Mouse (Mus musculus): ENCODE results near the gene Kat5. TPM values are rescaled to one million over a fixed set of nuclear protein-coding genes. Genes with fewer than 3 reads are reported as not detected.

The Kat5 gene
- polyA plus RNA-seq, 1 experiment from 2014 or later = 49.5 TPM

DNA sequence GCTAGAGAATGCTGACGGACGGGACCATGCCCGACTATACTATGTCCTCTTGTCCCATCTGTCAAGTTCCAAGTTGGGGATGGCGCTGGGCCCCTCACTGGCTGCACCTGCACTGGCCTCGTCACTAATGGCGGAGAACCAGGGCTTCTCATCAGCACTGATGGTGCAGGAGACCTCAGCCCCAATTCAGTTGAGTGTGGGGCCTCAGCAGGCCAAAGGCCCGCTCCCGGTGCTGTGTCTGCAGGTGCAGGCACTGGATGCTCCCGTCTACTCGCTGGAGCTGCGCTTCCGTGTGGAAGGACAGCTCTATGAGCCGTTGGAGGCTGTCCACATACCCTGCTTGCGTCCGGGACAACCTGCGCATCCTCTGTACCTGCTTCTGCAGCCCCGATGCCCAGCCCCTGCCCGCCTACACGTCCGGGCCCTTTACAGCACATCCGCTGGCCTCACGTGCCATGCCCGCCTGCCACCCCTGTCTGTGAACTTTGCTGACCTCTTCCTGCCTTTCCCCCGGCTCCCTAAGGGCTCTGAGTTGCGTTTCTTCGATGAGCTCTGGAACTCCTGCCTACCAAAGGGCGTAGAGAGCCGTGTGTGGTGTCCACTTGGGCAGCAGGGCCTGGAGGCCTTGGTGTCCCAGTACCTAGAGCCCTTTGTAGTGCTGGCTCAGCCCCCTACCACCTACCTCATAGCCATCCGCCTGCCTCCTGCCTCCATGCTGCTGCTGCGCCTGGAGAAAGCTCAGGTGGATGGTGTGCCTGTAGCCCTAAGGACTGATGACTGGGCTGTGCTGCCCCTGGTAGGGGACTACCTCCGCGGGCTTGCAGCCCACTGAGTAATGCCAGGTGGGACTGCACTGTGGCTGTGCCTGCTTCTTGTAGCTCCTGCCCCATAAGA lies 39.4 kb downstream of the Kat5 start:
- Histone ChIP-seq H3K4me2 (ENCODE audit: low read length) (no peak overlapping the region), H3K4me3 (replicated peaks; ENCODE audit: low read depth, low read length) (no peak overlapping the region), H3K9ac (replicated peaks; ENCODE audit: low read length) (no peak overlapping the region), H3K9me3 (ENCODE audit: control insufficient read depth, low read length) (no peaks in the 10 kb centered on the region), H3K36me3 (ENCODE audit: control insufficient read depth, insufficient read depth, low read length) (peaks cover 10% of the 10 kb centered on the region), H3K27me3 (ENCODE audit: control insufficient read depth, insufficient read depth, low read length) (no peaks in the 10 kb centered on the region), H3K27ac (replicated peaks; ENCODE audit: low read depth, low read length) (no peak overlapping the region), H3K4me1 (ENCODE audit: control insufficient read depth, insufficient read depth, low read length) (peaks cover 14% of the 10 kb centered on the region)
- 92% methylated on average over 32 of the region's 32 CpGs for WGBS
- ATAC-seq (ENCODE audit: low FRiP score, low TSS enrichment) = no peak
- no peak for DNase-seq

- ATAC-seq (ENCODE audit: low FRiP score, low TSS enrichment) (no peak), DNase-seq (no peak)
- peaks cover 10% of the 10 kb centered on the region for H3K36me3 ChIP-seq (ENCODE audit: control insufficient read depth, insufficient read depth, low read length)
- no peaks in the 10 kb centered on the region for H3K27me3 ChIP-seq (ENCODE audit: control insufficient read depth, insufficient read depth, low read length)
- no peak overlapping the region for H3K4me3 ChIP-seq (replicated peaks; ENCODE audit: low read depth, low read length)
- H3K4me1 ChIP-seq (ENCODE audit: control insufficient read depth, insufficient read depth, low read length) = peaks cover 14% of the 10 kb centered on the region
- WGBS = 86% methylated on average over 10 of the region's 10 CpGs
- no peak overlapping the region for H3K9ac ChIP-seq (replicated peaks; ENCODE audit: low read length)
- no peaks in the 10 kb centered on the region for H3K9me3 ChIP-seq (ENCODE audit: control insufficient read depth, low read length)
- H3K4me2 ChIP-seq (ENCODE audit: low read length) = no peak overlapping the region
- no peak overlapping the region for H3K27ac ChIP-seq (replicated peaks; ENCODE audit: low read depth, low read length)
These were observed 40.5 kb downstream of the Kat5 start for GRCm38 (mm10) chr19:5569521-5569920.

DNA sequence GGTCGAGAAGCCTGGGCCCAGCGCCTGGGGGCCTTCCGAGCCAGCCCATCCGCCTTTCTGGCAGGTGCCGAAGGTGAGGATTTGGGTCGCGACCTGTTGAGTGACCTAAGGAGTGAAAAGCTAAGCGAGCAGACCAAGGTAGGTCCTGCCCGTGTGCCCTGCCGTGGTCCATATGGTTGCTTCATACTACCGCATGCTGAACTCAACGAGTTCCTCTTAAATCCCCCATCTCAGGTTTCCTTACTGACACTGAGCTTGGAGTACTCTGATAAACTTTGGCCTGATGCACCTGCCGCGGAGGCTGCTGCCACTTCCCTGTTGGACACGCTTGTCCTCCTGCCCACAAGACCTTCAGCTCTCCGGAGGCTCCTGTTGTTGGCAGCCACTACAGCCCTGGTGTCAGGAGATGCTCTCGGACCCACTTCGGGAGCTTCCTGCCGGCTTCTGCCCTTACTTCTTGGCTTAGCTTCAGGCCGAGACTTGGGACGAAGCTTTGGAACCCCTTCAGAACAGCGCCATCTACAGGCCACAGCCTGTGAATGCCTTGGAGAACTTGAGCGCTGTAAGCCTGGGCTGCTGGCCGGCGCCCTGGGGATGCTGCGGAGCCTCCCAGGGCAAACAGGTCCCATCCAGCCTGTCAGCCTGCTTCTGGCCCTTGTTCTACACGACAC lies 41.4 kb downstream of the Kat5 start:
- Histone ChIP-seq H3K9me3 (ENCODE audit: control insufficient read depth, low read length) (no peaks in the 10 kb centered on the region), H3K27me3 (ENCODE audit: control insufficient read depth, insufficient read depth, low read length) (no peaks in the 10 kb centered on the region), H3K4me1 (ENCODE audit: control insufficient read depth, insufficient read depth, low read length) (peaks cover 14% of the 10 kb centered on the region), H3K36me3 (ENCODE audit: control insufficient read depth, insufficient read depth, low read length) (peaks cover 10% of the 10 kb centered on the region), H3K27ac (replicated peaks; ENCODE audit: low read depth, low read length) (peak overlapping the region; percentile 80), H3K9ac (replicated peaks; ENCODE audit: low read length) (peak overlapping the region; percentile 69; the same call in 1 of the 2 replicates), H3K4me2 (ENCODE audit: low read length) (peak overlapping the region; percentile 87), H3K4me3 (replicated peaks; ENCODE audit: low read depth, low read length) (peak overlapping the region; percentile 66)
- 7% methylated on average over 27 of the region's 27 CpGs for WGBS
- DNase-seq (peak; percentile 93), ATAC-seq (ENCODE audit: low FRiP score, low TSS enrichment) (0 out of 2 replicates have a peak, but pooled peaks have one; percentile 3)

- Histone ChIP-seq H3K9me3 (ENCODE audit: control insufficient read depth, low read length) (no peaks in the 10 kb centered on the region), H3K27ac (replicated peaks; ENCODE audit: low read depth, low read length) (peak within 1 kb of the TSS; percentile 80), H3K4me3 (replicated peaks; ENCODE audit: low read depth, low read length) (peak within 1 kb of the TSS; percentile 66), H3K9ac (replicated peaks; ENCODE audit: low read length) (peak within 1 kb of the TSS; percentile 69), H3K36me3 (ENCODE audit: control insufficient read depth, insufficient read depth, low read length) (peaks cover 10% of the 10 kb centered on the region), H3K4me1 (ENCODE audit: control insufficient read depth, insufficient read depth, low read length) (peaks cover 14% of the 10 kb centered on the region), H3K4me2 (ENCODE audit: low read length) (peak within 1 kb of the TSS; percentile 87), H3K27me3 (ENCODE audit: control insufficient read depth, insufficient read depth, low read length) (peaks cover 5% of the 10 kb centered on the region; the same call in 1 of the 2 replicates)
- WGBS = under 1% methylated on average over 93 of the region's 102 CpGs
- DNase-seq (peak; percentile 92), ATAC-seq (ENCODE audit: low FRiP score, low TSS enrichment) (peak; percentile 89)
These were observed 42.2 kb downstream of the Kat5 start, which contains the start of gene Ap5b1 for GRCm38 (mm10) chr19:5567534-5568469. Ap5b1 (plus strand) TSS chr19:5568025.

GRCm38 (mm10) chr19:5567180-5567533 lies 42.9 kb downstream of the Kat5 start:
- DNase-seq = no peak
- H3K9me3 ChIP-seq (ENCODE audit: control insufficient read depth, low read length) = no peaks in the 10 kb centered on the region
- ATAC-seq (ENCODE audit: low FRiP score, low TSS enrichment) = peak; percentile 44
- peak overlapping the region; percentile 69 for H3K9ac ChIP-seq (replicated peaks; ENCODE audit: low read length)
- 2% methylated on average over 26 of the region's 26 CpGs for WGBS
- H3K4me1 ChIP-seq (ENCODE audit: control insufficient read depth, insufficient read depth, low read length) = peaks cover 14% of the 10 kb centered on the region
- H3K27ac ChIP-seq (replicated peaks; ENCODE audit: low read depth, low read length) = peak overlapping the region; percentile 80
- peaks cover 10% of the 10 kb centered on the region for H3K36me3 ChIP-seq (ENCODE audit: control insufficient read depth, insufficient read depth, low read length)
- H3K4me2 ChIP-seq (ENCODE audit: low read length) = peak overlapping the region; percentile 87
- H3K27me3 ChIP-seq (ENCODE audit: control insufficient read depth, insufficient read depth, low read length) = peaks cover 11% of the 10 kb centered on the region
- peak overlapping the region; percentile 66 for H3K4me3 ChIP-seq (replicated peaks; ENCODE audit: low read depth, low read length)

DNA sequence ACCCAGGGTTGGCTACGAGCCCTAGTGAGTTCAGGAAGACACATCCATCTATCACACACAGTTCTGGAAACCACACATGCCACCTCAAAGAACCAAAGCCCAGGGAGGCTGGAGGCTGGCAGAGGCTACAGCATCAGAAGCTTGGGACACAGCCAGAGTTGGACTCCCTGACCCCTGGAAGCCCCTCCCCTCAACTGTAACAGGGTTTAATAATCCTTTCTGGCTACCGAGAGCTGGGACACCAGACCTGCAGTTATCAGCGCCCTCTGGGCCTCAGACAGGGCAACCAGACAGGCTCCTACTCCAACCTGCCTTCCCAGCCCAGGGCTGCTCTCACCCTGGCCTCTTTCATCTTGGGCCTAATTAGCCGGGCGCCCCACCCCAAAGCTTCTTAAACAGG lies 43.7 kb downstream of the Kat5 start:
- Histone ChIP-seq H3K27ac (replicated peaks; ENCODE audit: low read depth, low read length) (no peak overlapping the region), H3K4me3 (replicated peaks; ENCODE audit: low read depth, low read length) (no peak overlapping the region), H3K36me3 (ENCODE audit: control insufficient read depth, insufficient read depth, low read length) (peaks cover 10% of the 10 kb centered on the region), H3K9ac (replicated peaks; ENCODE audit: low read length) (no peak overlapping the region), H3K4me1 (ENCODE audit: control insufficient read depth, insufficient read depth, low read length) (peaks cover 14% of the 10 kb centered on the region), H3K27me3 (ENCODE audit: control insufficient read depth, insufficient read depth, low read length) (peaks cover 20% of the 10 kb centered on the region), H3K9me3 (ENCODE audit: control insufficient read depth, low read length) (no peaks in the 10 kb centered on the region), H3K4me2 (ENCODE audit: low read length) (no peak overlapping the region)
- ATAC-seq (ENCODE audit: low FRiP score, low TSS enrichment) (no peak), DNase-seq (no peak)
- 58% methylated on average over 5 of the region's 5 CpGs for WGBS

DNA sequence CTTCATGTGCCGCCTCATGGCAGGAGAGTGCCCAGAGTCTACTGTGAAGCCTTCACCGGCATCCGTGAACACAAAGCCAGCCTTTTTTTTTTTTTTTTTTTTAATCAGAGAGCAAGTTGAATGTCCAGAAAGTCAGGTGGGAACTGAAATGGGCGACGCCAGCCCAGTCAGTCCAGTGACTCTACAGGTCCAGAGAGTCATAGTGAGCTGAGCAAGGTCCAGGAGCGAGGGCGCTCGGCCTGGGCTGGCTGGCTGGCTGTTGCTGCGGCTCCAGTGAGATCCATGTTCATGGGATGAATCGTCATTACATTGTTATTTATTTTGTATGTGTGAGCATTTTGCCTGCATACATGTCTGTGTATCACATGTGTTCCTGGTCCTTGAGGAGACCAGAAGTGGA lies 47.3 kb downstream of the Kat5 start:
- Histone ChIP-seq H3K9ac (replicated peaks; ENCODE audit: low read length) (no peak overlapping the region), H3K4me1 (ENCODE audit: control insufficient read depth, insufficient read depth, low read length) (peaks cover 16% of the 10 kb centered on the region; the same call in 1 of the 2 replicates), H3K27ac (replicated peaks; ENCODE audit: low read depth, low read length) (no peak overlapping the region), H3K27me3 (ENCODE audit: control insufficient read depth, insufficient read depth, low read length) (peaks cover 55% of the 10 kb centered on the region), H3K36me3 (ENCODE audit: control insufficient read depth, insufficient read depth, low read length) (no peaks in the 10 kb centered on the region), H3K9me3 (ENCODE audit: control insufficient read depth, low read length) (no peaks in the 10 kb centered on the region), H3K4me2 (ENCODE audit: low read length) (no peak overlapping the region), H3K4me3 (replicated peaks; ENCODE audit: low read depth, low read length) (no peak overlapping the region)
- WGBS = 91% methylated on average over 10 of the region's 10 CpGs
- DNase-seq (no peak), ATAC-seq (ENCODE audit: low FRiP score, low TSS enrichment) (no peak)

GRCm38 (mm10) chr19:5561886-5562285 lies 48.2 kb downstream of the Kat5 start:
- Histone ChIP-seq H3K4me1 (ENCODE audit: control insufficient read depth, insufficient read depth, low read length) (peaks cover 12% of the 10 kb centered on the region; the same call in 1 of the 2 replicates), H3K27me3 (ENCODE audit: control insufficient read depth, insufficient read depth, low read length) (peaks cover 64% of the 10 kb centered on the region), H3K9me3 (ENCODE audit: control insufficient read depth, low read length) (no peaks in the 10 kb centered on the region), H3K4me2 (ENCODE audit: low read length) (no peak overlapping the region), H3K9ac (replicated peaks; ENCODE audit: low read length) (no peak overlapping the region), H3K27ac (replicated peaks; ENCODE audit: low read depth, low read length) (no peak overlapping the region), H3K36me3 (ENCODE audit: control insufficient read depth, insufficient read depth, low read length) (no peaks in the 10 kb centered on the region), H3K4me3 (replicated peaks; ENCODE audit: low read depth, low read length) (no peak overlapping the region)
- DNase-seq (no peak), ATAC-seq (ENCODE audit: low FRiP score, low TSS enrichment) (no peak)
- WGBS = 61% methylated on average over 3 of the region's 3 CpGs

All from midbrain, embryonic 14.5 days (tissue).